Mouse (Mus musculus): ENCODE measurements around the gene Maml2.

DNA sequence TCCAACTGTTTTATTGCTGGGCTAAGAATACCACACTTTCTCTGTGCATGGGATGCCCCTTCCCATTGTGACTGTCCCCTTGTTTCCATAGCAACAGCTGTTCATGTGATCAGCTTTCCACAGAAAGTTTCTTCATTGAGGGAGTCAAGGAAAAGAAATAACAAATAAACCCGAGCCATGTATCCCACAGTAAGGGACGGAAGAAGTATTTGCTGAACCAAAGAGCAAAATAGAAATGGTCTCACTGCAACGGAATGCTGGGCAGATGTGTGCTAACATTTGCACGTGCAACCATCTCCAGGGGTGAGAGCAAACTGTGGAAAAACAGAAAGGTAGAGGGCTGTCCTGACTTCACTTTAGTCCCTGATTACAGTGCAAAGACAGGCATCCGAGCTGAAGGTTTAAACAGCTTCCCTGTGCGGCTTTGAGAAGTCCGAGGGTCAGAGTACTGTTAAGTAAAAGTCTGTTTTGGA lies 156.9 kb downstream of the Maml2 start:
- TF ChIP-seq CTCF (IDR thresholded peaks at IDR 0.05; ENCODE audit: low read depth): no peak
- no peak for TF ChIP-seq EP300 (optimal IDR thresholded peaks at IDR 0.05)

Measured in stomach, postnatal 0 days (tissue).